Mouse (Mus musculus) forebrain, embryonic 15.5 days (tissue): ENCODE data around the gene Fkbp10. TPM values are rescaled to one million over a fixed set of nuclear protein-coding genes. Genes with fewer than 3 reads are reported as not detected.

Experiments
- ATAC-seq: fragments of 200-750 bp; cut with Nextera tagmentation; replicated peaks from 2 replicates; pipeline ENCODE4 v1.8.0; 2017; ENCODE audit warnings: mild to moderate bottlenecking, moderate TSS enrichment, moderate library complexity
- H3K27ac ChIP-seq: fragments of 300-500 bp; sonication (generic); replicated peaks from 2 replicates; pipeline ENCODE4 v1.5.1; 2015; ENCODE audit warnings: mild to moderate bottlenecking, inconsistent platforms
- H3K27me3 ChIP-seq: fragments of 300-500 bp; sonication (generic); 2 replicates; pipeline ENCODE4 v1.6.1; 2015; ENCODE audit warnings: inconsistent platforms
- H3K36me3 ChIP-seq: fragments of 300-500 bp; sonication (generic); 2 replicates; pipeline ENCODE4 v1.6.1; 2015; ENCODE audit warnings: mild to moderate bottlenecking, inconsistent platforms
- H3K4me1 ChIP-seq: fragments of 300-500 bp; sonication (generic); 2 replicates; pipeline ENCODE4 v1.6.1; 2015; ENCODE audit warnings: inconsistent platforms
- H3K4me2 ChIP-seq: fragments of 300-500 bp; sonication (generic); replicated peaks from 2 replicates; pipeline ENCODE4 v1.6.1; 2015; ENCODE audit warnings: mild to moderate bottlenecking, inconsistent platforms
- H3K4me3 ChIP-seq: fragments of 300-500 bp; sonication (generic); 2 replicates; pipeline ENCODE4 v1.5.1; 2015; ENCODE audit warnings: mild to moderate bottlenecking, inconsistent platforms
- H3K9ac ChIP-seq: fragments of 300-500 bp; sonication (generic); replicated peaks from 2 replicates; pipeline ENCODE4 v1.6.1; 2015; ENCODE audit warnings: mild to moderate bottlenecking, inconsistent platforms
- H3K9me3 ChIP-seq: fragments of 300-500 bp; sonication (generic); 2 replicates; pipeline ENCODE4 v1.6.1; 2016; ENCODE audit warnings: inconsistent platforms
- WGBS: fragments of 180-500 bp; shearing (Covaris S2); methylation state at CpG from one replicate; pipeline ENCODE4 v1.1.7; 2015; ENCODE audit warnings: mixed read lengths; 5-methylcytosine and 5-hydroxymethylcytosine counted together
- microRNA-seq: library from miRNA; unstranded; fragments of <30 nt; microRNA quantifications from one replicate; pipeline ENCODE4, GENCODE M21; 2016
- polyA plus RNA-seq: library from polyadenylated mRNA; unstranded; fragments of >200 nt; fragmentation: Nextera tagmentation; extraction: Ambion mirVana; gene quantifications from 2 replicates; pipeline ENCODE4 v1.2.1, GENCODE M21; 2015

Fkbp10 gene
- polyA plus RNA-seq, 1 experiment from 2014 or later: 17.3 TPM

DNA sequence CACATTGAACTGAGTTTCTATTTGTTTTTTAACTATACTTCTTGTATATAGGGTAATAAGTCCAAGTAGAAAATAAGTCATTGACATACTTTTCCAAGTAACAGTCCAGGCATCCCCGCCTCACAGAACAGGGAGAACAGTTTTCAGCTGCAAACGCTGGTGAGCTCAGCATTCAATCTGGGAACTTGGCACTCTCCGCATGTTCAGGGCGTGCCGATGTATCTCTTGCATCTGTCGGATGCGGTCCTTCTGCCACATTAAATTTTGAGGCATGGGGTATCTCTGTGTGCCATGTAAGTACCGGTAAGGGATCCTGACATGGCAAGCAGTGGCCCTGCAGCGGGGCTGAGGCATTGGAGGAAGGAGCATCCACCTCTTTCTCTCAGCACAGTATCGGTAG, 47.2 kb downstream of the Fkbp10 start:
- 85% methylated on average over 10 of the region's 10 CpGs for WGBS
- H3K27ac ChIP-seq: no peak overlapping the region
- H3K36me3 ChIP-seq: peaks cover 38% of the 10 kb centered on the region
- ATAC-seq: no peak
- no peak overlapping the region for H3K4me3 ChIP-seq
- no peak overlapping the region for H3K9ac ChIP-seq
- H3K4me2 ChIP-seq: no peak overlapping the region
- no peaks in the 10 kb centered on the region for H3K4me1 ChIP-seq
- H3K9me3 ChIP-seq: no peaks in the 10 kb centered on the region
- no peaks in the 10 kb centered on the region for H3K27me3 ChIP-seq

- Histone ChIP-seq H3K9me3 (no peaks in the 10 kb centered on the region), H3K4me3 (no peak overlapping the region)
- WGBS: 95% methylated on average over 1 of the region's 1 CpGs
These were observed 49.8 kb downstream of the Fkbp10 start for GRCm38 (mm10) chr11:100465229-100465792.

DNA sequence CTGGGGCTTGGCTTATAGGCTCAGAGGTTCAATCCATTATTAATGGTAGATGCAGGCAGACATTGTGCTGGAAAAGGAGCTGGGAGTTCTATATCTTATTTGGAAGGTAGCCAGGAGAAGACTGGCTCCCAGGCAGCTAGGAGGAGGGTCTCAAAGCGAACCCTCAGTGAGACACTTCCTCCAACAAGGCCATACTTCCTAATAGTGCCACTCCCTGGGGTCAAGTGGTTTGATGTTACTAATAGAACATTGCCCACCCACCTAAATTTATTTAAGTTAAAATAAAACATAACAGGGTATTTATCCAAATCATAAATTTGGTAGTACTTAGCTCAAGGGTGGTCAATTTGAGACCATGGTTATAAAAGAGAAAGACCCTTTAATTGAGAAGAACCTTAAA, 50.3 kb downstream of the Fkbp10 start:
- Histone ChIP-seq H3K9me3 (no peaks in the 10 kb centered on the region), H3K4me1 (peaks cover 17% of the 10 kb centered on the region), H3K27me3 (no peaks in the 10 kb centered on the region), H3K36me3 (peaks cover 25% of the 10 kb centered on the region), H3K4me2 (no peak overlapping the region), H3K4me3 (no peak overlapping the region), H3K9ac (no peak overlapping the region), H3K27ac (no peak overlapping the region)
- 78% methylated on average over 1 of the region's 1 CpGs for WGBS
- ATAC-seq: no peak

More at GRCm38 (mm10) chr11:100465229-100465792, 49.8 kb downstream of the Fkbp10 start:
- Histone ChIP-seq H3K4me2 (no peak overlapping the region), H3K9ac (no peak overlapping the region), H3K36me3 (peaks cover 25% of the 10 kb centered on the region), H3K4me1 (peaks cover 12% of the 10 kb centered on the region), H3K27me3 (no peaks in the 10 kb centered on the region), H3K27ac (no peak overlapping the region)
- no peak for ATAC-seq

GRCm38 (mm10) chr11:100471352-100472196, 56.1 kb downstream of the Fkbp10 start:
- Histone ChIP-seq H3K36me3 (peaks cover 11% of the 10 kb centered on the region), H3K4me3 (peak overlapping the region; percentile 88), H3K9me3 (no peaks in the 10 kb centered on the region), H3K4me1 (peaks cover 26% of the 10 kb centered on the region), H3K27me3 (no peaks in the 10 kb centered on the region), H3K4me2 (peak overlapping the region; percentile 74), H3K9ac (peak overlapping the region; percentile 93), H3K27ac (peak overlapping the region; percentile 88)
- 4% methylated on average over 30 of the region's 30 CpGs for WGBS
- peak; percentile 16; the same call in 1 of the 2 replicates for ATAC-seq

GRCm38 (mm10) chr11:100472197-100472934, 56.9 kb downstream of the Fkbp10 start, which contains the start of gene Klhl11:
Klhl11 (minus strand) TSS chr11:100472741.
- H3K27ac ChIP-seq: peak within 1 kb of the TSS; percentile 88
- H3K36me3 ChIP-seq: peaks cover 17% of the 10 kb centered on the region
- H3K27me3 ChIP-seq: no peaks in the 10 kb centered on the region
- ATAC-seq: peak; percentile 93
- peak within 1 kb of the TSS; percentile 74 for H3K4me2 ChIP-seq
- peak within 1 kb of the TSS; percentile 88 for H3K4me3 ChIP-seq
- WGBS: under 1% methylated on average over 83 of the region's 83 CpGs
- H3K9ac ChIP-seq: peak within 1 kb of the TSS; percentile 93
- no peaks in the 10 kb centered on the region for H3K9me3 ChIP-seq
- H3K4me1 ChIP-seq: peaks cover 26% of the 10 kb centered on the region

DNA sequence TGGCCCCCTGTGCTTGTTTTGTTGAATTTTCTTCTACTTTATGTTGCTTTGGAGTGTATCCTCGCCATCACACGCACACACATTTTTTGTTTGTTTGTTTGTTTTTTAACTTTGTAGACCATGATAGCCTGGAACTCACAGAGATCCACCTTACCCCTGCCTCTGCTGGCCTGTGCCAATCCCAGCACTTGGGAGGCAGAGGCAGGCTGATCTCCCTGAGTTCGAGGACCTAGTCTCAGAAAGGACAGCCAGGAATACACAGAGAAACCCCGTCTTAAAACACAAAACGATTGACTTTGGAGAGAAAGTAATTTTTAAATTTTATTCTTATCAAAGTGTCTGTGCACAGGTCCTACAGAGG, 57.4 kb downstream of the Fkbp10 start:
- Histone ChIP-seq H3K27ac (0 out of 2 replicates have a peak overlapping the region, but pooled peaks have one; percentile 23), H3K36me3 (peaks cover 20% of the 10 kb centered on the region), H3K9me3 (no peaks in the 10 kb centered on the region), H3K4me1 (peaks cover 26% of the 10 kb centered on the region), H3K4me2 (peak overlapping the region; percentile 12; the same call in 1 of the 2 replicates), H3K9ac (no peak overlapping the region), H3K4me3 (peak overlapping the region; percentile 88), H3K27me3 (no peaks in the 10 kb centered on the region)
- peak; percentile 53 for ATAC-seq
- WGBS: 34% methylated on average over 5 of the region's 5 CpGs

Small RNA genes within 50 kb of the gene (microRNA-seq; reads per million reads assigned to microRNA genes)
- gene Gm27374: not detected

Other genes starting within 250 kb of the Fkbp10 start
- gene Krt9, start 222.5 kb upstream of the Fkbp10 start, polyA plus RNA-seq: not detected in 2 replicates
- gene Krt14, start 208.1 kb upstream of the Fkbp10 start, polyA plus RNA-seq: 0.25 TPM in 1 of 2 replicates, not detected in the other
- not detected in 2 replicates for gene Krt16, start 166.8 kb upstream of the Fkbp10 start, polyA plus RNA-seq
- 0.31 TPM in 1 of 2 replicates, not detected in the other for gene Krt17, start 154.7 kb upstream of the Fkbp10 start, polyA plus RNA-seq
- not detected in 2 replicates for gene Krt42, start 145.8 kb upstream of the Fkbp10 start, polyA plus RNA-seq
- gene Eif1, start 95.8 kb upstream of the Fkbp10 start, polyA plus RNA-seq: 1,252 and 1,271 TPM in 2 replicates
- 0.57 and 0.78 TPM in 2 replicates for gene Gast, start 81.3 kb upstream of the Fkbp10 start, polyA plus RNA-seq
- 94.7 and 128 TPM in 2 replicates for gene Hap1, start 59.6 kb upstream of the Fkbp10 start, polyA plus RNA-seq
- 51.4 and 55.4 TPM in 2 replicates for gene Jup, start 17.9 kb upstream of the Fkbp10 start, polyA plus RNA-seq
- gene P3h4, start 861 bp upstream of the Fkbp10 start, polyA plus RNA-seq: 13.5 and 14.4 TPM in 2 replicates
- 103 and 112 TPM in 2 replicates for gene Nt5c3b, start 26.1 kb downstream of the Fkbp10 start, polyA plus RNA-seq
- gene Klhl10, start 26.2 kb downstream of the Fkbp10 start, polyA plus RNA-seq: 0.67 and 0.69 TPM in 2 replicates
- gene Klhl11, start 57.0 kb downstream of the Fkbp10 start, polyA plus RNA-seq: 13.5 and 14.0 TPM in 2 replicates
- 230 and 237 TPM in 2 replicates for gene Acly, start 112.3 kb downstream of the Fkbp10 start, polyA plus RNA-seq
- 1.1 and 2.1 TPM in 2 replicates for gene Ttc25, start 129.9 kb downstream of the Fkbp10 start, polyA plus RNA-seq
- gene Cnp, start 159.2 kb downstream of the Fkbp10 start, polyA plus RNA-seq: 23.4 and 26.9 TPM in 2 replicates
- 90.5 and 91.3 TPM in 2 replicates for gene Nkiras2, start 203.5 kb downstream of the Fkbp10 start, polyA plus RNA-seq
- 294 and 295 TPM in 2 replicates for gene Dnajc7, start 204.5 kb downstream of the Fkbp10 start, polyA plus RNA-seq